Mouse (Mus musculus) layer of hippocampus, postnatal 36 days (tissue): ENCODE results near the gene Nacc1. TPM values are rescaled to one million over a fixed set of nuclear protein-coding genes. Genes with fewer than 3 reads are reported as not detected.
"Not testable (repeated sequence)": the region's sequence is repeated elsewhere in the genome, so short reads cannot be mapped to it uniquely, and the experiment has no call there.

Experiments used
- DNase-seq, 2 experiments: peaks; one replicate each; pipeline ENCODE4 v3.0.0; 2022
- total RNA-seq, 2 experiments: library from RNA; stranded (reverse); gene quantifications; 2 replicates each; pipeline ENCODE4 v1.2.3; 2021

Nacc1 gene
- total RNA-seq, 2 experiments from 2014 or later, result 85.9 to 92.2 TPM

DNA sequence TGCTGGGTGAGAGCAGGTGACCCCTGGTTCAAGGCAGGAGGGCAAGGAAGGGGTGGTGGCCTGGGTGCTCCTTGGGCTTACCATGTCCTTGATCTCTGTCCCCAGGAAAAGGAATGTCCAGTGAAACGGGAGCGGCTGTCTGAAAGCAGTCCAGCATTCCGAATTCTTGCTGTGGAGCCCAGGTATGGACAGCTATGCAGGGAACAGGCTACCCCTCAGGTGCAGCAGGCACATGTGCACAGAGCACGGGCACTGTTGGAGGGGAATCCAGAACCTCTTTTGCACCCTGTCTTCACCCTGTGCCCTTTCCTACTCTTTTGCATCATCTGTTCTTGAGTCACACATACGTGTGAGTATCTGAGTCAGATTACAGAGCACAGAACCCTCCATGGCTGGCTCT, 10.6 kb upstream of the Nacc1 start:
- no peak for DNase-seq

DNA sequence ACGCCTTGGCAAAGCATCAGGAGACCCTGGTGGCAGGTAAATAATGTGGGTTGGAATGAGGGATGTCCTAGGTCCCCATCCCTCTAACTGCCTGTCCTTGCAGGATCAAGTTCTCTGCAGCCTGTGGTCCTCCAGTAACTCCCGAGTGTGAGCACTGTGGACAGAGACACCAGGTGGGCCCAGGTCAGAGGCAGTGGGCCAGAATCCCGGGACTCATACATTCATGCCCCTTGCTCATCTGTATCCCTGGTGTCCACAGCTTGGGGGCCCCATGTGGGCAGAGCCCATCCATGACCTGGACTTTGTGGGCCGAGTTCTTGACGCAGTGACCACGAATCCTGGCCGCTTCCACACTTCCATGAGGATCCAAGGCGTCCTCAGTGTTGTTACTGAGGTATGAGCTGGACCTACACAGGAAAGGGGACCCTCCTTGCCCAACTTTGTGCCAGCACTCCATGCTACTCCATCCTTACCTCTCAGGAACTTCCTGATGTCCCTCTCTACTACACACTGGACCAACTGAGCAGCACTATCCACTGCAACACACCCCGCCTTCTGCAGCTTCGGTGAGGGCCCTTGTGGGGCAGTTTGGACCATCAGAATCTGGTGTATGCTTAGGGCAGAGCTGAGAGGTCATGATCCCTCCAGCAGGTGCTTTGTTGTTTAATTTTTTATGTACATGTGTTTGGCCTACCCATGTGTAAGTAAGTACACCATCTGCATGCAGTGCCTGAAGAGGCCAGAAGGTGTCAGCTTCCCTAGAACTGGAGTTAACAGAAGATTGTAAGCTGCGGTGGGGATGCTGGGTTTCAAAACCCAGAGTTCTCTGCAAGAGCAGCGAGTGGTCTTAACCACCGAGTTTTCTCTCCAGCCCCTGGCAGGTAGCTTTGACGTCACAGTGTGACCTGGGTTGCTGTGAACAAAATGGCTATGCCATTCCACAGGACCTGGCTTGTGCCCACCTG, 9.8 kb upstream of the Nacc1 start:
- no peak for DNase-seq

DNA sequence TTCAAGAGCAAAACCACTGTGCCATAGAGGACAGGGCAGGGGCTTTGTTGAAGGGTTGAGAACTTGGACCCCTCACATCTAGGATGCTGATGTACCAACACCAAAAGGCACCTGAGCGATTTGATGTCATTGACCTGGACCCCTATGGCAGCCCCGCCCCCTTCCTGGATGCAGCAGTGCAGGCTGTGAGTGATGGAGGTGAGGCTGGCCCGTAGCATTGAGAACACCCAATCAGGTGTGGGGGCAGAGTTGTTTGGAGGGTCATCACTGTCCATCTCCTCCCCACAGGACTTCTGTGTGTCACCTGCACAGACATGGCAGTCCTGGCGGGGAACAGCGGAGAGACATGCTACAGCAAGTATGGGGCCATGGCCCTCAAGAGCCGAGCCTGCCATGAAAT, 7.5 kb upstream of the Nacc1 start:
- no peak for DNase-seq

DNA sequence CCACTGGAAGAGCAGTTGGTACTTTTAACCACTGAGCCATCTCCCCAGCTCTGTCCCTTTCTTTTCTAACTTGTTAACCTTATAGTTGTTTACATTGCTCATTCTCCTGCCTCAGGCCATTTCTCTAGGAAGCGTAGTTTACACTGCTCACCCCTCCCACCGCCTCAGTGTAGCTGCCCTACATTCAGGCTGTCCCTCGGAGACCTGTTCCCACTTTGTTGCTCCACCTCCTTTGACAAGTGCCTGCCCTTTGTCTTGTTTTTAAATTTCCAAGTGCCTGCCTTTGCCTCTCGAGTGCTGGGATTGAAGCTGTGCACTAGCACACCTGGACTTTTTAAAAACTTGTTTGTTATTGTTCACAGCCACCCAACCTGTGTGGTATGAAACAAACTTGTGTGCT, 5.7 kb upstream of the Nacc1 start:
- no peak for DNase-seq

DNA sequence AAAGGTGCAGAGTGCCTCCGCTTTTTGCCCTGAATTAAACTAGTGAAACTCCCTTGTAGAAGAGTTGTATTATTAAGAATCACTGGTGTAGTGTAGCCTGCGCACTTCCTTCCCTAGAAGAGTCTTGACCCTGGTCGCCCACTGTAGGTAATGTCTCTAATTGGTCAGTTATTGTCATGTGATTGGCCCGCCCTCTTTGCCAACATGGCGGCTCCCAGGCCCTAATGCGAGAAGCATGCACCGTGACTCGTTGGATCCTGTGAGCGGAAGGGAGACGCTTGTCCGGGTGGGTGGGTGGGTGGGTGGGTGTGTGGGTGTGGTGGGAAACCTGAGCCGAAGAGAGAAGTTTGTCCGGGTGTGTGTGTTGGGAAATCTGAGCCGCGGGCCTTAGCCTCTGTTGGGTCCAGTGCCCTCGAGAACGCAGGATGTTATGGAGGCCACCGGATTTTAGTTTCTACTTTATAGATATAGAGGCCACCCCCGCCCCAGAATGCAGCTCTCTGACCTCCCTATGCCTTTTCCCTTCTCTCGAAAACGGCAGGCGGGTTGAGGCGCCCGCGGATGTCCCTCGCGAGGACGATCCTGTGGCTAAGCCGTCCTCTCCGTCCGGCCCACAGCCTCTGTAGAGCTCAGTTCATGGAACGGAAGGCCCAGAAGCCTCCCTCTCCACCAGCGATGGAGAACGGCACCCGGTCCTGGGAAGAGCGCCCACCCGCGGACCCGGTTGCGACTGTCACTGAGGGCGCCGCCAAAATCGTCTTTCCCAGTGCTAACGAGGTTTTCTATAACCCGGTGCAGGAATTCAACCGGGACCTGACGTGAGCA, 1.6 kb upstream of the Nacc1 start:
- DNase-seq, result peak; percentile 84 to 91

DNA sequence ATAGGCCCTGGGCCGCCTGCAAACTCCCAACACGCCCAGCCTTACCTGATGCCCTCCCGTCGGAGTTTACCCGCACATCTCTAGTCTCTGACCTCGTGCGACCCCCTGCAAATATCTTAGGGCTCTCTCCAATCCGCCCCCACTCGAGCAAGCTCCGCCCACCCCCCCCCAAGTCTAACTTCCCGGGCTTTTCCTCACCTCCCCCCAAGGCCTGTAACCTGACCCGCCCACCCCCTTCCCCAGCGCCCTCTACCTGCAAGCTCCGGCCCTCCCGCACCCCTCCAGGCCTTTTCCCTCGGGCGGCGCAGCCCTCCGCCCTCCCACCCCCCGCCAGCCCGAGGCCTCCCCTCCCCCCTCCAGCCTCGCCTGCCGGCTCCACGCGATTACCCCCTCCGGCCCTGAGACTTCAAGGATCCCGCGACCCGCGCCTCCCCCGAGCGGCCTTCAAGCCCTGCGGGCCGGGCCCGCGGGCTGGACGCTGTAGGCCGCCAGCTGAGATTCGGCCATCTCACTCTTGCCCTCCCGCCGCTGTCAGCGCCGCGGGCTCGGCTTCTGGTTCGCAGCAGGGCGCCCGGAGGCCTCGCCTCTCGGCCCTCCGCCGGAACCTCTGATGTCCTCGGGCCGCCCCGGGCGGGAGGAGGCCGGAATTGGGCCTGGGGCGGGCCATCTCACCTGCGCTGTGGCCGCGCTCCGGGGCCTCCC, 508 bp downstream of the Nacc1 start:
- DNase-seq, result no peak

DNA sequence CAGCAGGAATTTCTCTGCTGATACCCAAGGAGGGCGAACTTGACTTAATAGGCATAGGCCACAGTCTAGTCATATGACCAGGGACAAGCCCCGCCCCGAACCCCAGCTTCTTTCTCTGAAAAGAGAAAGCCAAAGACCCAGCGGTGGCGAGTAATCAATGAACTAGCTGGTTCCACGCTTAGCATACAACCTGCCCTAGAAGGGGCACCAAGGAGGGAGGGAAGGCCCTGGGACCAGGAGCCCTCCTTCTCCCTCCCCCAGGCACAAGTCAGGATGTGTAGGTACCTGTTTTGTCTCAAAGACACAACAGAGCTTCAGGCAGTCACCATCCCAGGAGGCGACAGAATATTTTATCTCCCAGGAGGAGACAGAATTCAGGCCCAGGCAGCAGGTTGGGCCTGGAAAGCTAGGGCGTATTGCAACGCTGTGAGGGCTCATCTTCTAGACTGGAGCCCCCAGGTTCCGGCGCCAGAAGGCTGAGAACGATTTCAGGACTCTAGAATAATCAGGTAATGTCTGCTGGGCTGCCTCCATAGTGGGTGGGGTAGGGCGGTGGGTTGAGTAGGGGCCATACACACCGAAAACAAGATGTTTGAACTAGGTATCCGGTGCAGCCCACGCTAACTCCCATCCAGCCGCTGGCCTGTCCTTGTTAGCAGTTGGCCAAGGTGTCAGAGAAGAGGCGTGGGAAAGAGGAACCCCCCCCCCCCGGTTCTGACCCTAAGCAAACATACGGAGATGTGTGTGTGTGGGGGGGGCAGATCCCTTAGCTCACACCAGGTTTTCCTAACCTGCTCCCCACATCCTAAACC, 1.3 kb downstream of the Nacc1 start, which contains the start of gene Trmt1:
Trmt1 (plus strand) TSS at position 117 of the 812 bp plus-strand sequence.
- no peak for DNase-seq

DNA sequence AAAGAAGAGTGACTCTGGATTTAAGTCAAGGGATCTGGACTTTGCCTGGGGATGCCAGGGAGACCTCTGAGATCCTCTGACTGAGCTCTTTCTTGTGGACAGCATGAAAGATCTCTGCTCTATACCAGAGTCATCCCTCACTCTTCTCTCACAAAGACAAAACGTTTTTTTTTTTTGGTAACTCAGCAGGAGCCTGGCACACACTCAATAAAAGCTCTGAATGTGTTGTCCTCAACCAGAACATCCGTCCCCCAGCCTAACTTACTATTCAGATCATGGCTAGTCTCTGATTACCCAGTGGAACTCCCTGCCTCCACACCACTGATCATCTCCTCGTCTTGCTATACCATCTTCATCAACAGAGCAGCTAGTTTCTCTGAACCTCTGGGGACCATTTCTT, 3.1 kb downstream of the Nacc1 start:
- DNase-seq, result no peak

DNA sequence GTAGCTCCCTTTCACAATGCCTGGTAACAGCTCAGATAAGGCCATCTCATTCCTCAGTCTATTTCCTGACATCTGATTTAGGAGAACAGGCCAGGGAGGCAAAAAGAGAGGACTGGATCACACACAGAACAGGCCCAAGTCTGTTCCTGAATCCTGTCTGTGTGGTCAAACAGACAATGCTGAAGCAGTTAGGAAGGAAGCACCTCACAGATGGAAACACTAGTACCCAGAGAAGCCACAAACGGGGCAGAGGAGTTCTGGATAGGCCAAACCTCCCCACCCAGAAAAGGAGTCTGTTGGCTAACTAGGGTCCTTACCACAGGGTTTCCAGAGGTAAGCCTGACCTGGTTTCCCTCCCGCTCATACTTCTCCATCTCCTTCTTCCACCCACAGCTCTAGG, 5.4 kb downstream of the Nacc1 start:
- no peak for DNase-seq

DNA sequence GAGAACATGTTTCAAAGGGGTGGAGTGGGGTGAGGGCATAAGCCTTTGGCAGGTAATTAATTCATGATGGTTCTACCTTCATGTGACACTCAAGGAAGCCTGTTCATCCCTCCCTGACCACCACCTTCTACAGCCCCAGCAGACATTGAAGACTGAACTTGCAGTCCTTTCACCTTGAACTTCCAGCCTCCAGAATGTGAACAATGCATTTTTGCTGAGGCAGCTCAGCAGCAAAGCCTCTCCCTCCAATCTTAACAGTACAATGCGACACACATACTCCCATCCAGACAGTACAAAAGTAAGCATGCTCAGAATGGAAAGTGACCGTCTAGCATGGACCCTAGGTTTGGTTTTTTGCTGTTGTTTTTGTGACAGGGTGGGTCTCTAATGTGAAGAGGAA, 6.2 kb downstream of the Nacc1 start:
- DNase-seq, result no peak

DNA sequence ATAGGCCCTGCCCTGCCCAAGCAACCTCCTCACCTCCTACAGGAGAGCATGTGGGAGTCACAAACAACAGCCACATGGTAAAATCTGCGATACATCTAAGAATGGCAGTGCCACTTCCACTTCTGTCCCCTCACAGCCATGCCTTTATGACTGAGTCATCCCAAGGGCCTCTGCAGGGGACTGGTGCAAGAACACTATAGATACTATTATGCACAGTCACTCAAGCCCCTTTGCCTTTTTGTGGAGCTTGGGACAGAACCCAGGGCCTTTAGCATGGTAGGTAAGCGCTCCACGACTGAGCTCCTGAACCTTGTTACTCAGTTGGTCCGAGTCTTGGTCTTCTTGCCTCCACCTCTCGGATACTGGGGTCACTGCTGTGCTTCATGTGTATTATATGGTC, 10.4 kb downstream of the Nacc1 start:
- no peak for DNase-seq

DNA sequence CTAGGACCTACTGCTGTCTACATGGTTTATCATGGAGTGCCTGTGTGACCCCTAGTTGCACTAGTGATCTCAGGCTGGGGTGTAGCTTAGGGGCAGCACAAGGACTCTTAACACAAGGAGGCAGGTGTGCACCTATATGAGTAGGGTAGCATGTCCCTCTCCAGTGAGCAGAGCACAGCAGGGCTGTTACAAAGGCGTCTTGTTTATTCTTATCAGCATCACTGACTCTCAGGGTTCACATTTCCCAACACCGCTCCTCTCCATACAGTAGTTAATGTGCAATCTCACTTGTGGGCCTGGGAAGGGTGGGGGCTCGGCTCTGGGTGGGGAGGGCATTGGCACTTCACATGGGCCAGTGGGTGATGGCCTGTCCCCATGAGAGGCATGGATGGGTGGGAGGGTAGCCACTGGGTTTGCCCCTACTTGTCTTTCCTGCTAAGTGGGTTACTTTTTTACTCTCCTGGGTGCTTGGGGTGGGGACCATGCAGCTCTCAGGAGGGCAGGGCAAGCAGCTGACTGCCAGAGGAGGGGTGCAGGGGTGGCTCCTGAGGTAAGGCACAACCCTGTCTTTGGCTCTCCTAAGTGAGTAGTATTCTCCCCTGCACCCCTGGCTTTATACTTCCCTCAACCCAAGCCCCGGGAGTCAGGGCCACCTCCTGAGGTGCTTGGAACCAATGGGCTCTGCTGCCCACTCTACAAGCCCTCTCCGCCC, 17.2 kb downstream of the Nacc1 start:
- not testable (repeated sequence) for DNase-seq

DNA sequence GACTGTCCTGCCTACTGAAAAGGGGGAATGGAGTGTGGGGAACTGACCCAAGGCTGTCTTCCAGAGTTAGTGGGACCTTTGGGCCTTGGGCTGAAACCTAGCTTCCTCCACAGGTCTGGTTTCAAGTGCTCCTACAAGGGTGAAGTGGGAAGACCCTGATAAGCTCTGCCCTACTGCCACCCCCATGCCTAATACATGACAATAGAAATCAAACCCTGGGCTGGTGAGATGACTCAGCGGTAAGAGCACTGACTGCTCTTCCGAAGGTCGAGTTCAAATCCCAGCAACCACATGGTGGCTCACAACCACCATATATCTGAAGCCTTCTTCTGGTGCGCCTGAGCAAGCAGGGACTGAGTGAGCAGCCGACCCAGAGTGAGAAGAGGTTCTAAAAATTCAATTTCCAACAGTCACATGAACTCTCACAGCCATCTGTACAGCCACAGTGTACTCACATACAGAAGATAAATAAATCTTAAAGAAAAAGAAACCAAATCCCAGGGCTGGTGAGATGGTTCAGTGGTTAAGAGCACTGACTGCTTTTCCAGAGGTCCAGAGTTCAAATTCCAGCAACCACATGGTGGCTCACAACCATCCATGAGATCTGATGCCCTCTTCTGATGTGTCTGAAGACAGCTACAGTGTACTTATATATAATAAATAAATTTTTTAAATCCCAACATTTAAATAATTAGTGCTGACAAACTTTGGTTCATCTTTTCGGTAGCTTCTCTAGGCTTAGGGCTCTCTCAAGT, 18.8 kb downstream of the Nacc1 start:
- no peak for DNase-seq

DNA sequence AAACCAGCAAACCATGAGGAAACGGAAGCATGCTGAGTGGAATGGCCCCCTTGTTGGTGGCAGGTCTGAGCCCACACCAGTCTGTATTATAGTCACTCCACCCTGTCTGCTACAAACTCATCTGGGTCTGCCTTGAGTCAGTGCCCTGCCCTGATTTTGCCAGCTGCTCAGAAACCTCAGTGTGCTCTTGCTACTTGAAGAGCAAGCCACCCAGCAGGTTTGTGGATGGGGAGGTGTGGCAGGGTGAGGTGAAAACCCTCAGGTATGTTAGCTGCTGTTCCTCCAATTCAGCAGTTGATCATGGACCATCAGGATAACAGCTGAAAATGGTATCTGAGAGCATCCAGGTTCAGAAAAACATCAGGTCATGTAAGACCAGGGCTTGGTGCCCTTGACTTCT, 19.6 kb downstream of the Nacc1 start:
- no peak for DNase-seq

DNA sequence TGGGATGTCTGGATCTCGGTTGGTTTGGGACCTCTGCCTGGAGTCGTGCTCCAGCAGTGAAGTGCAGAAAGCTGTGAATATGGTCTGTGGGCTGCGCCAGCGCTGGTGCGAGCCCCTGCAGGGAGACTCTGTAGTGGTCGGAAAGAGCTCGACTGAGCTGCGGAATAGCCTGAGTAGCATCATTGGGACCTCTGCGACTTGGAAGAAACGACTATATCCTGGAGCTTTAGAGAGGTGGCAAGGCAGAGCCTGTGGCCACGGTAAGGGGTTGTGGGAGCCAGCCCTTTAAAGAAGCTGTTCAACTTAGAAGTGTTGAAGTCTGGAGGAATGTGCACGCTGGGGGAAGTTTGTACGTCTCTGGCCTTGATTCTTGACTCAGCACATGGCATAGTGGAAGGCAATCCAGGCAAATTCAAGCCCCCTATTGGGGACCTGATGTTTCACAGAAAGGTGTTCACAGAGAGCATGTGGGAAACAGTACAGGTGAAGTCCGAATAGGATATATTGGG, 22.2 kb downstream of the Nacc1 start:
- DNase-seq, result no peak

DNA sequence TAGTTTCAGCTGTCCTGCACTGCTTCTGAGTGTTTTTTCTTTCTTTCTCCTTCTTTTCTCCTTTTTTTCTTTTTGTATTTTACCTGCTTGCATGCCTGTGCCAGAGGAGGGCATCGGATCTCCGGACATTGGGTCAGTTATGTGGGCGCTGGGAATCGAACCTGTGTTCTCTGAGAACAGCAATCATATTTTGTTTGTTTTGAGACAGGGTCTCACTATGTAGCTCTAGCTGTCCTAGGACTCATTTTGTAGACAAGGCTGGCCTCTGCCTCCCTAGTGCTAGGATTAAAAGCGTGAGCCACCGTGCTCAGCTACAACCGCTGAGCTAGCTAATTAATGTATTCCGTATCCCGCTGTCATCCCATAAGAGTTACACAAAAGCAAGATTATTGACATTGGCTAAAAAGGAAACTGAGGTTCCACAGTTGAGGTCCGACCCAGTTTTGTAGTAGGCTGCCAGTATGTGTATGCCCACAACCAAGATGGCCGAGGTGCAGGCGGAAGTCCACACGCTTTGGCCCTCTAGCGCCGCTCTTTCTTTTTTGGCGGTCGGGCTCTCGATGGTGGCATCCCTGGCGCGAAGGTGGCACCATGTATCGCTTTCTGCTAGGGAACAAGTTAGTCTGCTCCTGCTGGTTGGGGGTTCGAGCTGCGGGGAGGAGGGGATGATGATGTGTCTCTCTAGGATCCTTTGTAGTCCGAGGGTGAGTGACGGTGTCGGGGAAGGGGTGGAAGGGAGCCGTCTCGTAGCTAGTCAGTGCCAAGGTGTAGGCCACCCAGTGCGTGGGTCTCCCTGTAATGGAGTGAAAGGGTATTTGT, 22.9 kb downstream of the Nacc1 start:
- peak; percentile 80 to 81 for DNase-seq

DNA sequence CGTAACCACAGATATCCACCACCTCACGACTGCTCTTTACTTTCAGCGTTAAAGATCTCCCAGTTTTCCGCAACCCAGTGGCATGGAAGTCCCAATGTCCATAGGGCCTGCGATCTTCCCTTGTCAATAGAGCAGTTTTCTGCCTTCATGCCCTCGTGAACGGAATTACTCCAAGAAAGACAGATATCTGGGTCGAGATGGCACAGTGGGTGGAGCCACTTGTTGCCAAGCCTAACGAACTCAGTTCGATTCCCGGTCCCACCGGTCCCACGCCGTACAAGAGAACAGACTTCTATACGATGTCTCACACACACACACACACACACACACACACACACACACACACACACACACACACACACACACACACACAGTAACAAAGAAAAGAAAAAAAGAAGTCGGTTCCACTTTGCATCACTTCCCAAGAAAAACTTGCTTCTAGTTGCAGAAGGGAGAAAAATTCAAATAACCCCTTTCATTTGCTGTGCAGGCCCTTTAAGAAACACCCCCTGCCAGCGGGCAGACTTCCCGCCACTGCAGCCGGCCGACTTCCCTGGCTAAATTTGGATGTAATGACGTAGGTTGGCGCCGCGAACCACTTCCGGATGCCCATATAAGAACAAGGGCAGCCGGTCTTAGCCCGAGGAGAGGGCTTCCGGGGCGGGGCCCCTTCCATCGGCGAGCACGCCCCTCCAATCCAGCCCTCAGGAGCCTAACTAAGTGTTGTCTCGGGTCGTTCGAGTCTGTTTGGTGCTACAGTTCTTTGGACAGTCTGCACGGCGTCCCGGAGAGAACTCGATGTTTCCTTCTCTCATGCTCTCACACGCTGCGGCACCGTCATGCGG, 24.0 kb downstream of the Nacc1 start:
- peak; percentile 96 for DNase-seq

DNA sequence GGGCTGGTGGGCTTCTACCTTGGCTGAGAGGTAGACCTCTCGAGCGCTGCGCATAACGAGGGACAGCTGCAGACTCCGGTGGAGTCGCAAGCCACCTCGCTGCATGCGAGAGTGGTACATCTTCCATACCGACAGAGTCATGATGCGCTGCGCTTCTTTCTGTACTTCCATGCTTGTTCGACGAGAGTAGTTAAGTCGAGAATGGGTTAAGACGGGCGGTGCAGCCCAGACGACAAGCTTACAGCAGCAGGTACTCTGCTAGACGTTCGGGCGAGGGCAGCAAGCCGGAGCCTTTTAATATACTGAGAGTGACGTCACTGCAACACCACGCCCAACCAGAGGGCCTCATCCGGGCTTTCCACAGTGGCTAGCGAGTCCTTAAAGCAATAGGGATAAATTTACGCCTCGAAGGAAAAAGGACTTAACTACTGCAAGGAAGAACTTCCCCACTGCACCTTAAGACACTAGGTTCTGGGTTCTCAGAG, 25.0 kb downstream of the Nacc1 start, which contains the start of gene Ier2:
Ier2 (minus strand) TSS at position 272 of the 485 bp plus-strand sequence.
- DNase-seq, result peak; percentile 91 to 93
